Mouse (Mus musculus): ENCODE measurements around the gene Chrna10.

DNA sequence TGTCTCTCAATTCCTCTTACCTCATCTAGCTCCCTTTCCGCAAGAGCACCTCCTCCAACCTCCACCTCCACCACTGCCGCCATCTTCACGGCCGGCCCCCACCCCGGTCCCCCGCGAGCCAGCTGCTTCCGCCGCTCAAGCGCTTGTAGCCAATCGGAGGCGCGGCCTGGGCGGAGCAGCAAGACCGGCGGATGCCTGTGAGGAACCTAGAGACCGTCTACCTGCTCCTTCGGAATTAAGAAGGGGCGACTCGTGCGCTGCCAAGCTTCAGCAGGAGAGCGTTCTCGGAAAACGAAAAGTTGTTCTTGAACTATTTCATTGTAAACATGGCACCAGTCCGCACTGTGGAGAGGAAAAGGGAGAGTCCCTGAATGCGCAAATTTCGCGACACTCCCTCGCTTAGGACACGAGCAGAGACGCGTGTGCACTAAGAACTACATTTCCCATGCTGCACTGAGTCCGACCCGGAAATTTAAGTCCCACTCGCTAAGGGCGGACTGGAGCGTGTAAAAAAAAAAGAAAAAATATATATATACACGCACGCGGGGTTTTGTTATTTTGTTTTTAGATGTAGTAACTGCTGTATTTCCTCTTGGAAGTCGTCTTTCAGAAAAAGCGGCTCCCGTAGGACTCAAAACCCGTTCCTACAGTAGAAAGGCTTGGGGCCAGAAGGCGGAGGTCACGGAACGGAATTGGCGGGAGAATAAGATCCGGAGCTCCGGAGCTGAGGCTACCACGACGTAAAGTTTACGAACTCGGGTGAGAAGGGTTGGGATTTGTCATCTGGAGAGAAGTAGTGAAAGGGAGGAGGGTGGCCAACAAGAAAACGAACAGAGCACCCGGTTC is 51.4 kb downstream of the Chrna10 start, which contains the start of the genes Rnf121, Xndc1 and Xntrpc:
- TF ChIP-seq GATA1 (IDR thresholded peaks at IDR 0.05; ENCODE audit: low read length) (no peak), TAL1 (IDR thresholded peaks at IDR 0.05; ENCODE audit: low read length) (no peak)

Measured in erythroblast, embryonic 14.5 days (primary cell).